Mouse (Mus musculus): Measurements from ENCODE around the gene Mboat7.
"Not testable (repeated sequence)": the region's sequence is repeated elsewhere in the genome, so short reads cannot be mapped to it uniquely, and the experiment has no call there.

The Mboat7 gene

DNA sequence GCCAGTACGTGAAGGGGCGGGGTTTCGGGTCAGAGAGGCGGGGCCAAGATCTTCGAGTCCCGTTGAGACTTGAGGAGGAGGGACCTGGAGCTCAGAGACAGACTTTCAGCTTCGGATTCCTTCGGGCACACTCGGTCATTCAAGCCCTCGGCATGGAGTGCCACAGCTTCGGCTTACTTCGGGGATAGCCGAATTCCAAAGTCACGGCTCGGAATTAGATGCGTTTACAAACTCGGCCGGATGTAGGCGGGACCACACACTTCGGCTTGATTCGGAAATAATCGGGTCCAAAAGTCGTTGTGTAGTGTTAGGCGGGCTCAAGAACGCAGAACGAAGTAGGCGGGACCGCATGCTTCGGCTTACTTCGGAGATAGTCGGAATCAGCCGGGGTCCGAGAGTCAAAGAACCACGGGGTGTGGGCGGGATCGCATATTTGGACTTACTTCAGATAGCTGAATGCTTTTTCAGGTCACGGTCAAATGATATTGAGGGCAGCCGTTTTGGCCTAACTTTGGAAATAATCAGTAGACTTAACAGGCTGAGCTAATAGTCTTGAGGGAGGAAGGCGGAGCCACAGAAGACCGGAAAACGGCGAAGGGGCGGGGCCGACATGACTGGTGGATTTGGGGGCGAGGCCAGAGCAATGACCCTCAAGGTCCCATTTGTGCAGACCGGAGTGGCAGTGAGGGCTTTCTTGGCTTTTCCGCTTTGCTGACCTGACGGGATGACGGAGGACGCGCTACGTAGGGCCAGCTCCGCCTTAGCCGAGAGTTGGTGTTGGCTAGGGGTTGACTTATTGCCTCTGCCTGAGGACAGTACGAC lies at the start of gene Mboat7:
TSS of gene Mboat7 (minus strand) at position 537 of the 822 bp plus-strand sequence.
- DNase-seq (ENCODE audit: low read depth, low spot score), result peak; percentile 97

DNA sequence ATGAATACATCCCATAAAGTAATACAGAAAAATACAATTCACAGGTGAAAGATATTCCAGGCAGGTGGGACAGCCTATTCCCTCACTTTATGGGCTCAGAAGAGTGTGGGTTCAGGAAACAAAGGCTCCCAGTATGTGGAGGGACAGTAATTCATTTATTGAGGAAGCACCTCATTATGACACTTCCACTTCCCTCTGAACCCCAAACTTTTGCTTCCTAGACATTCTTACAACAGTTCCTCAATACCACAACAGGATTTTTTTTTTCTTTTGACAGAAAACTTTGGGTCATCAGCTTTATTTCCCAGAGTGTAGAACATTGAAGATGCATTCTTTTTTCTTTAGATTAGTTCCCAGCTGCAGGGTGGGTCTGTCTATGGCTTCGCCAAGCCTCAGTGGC lies 39.4 kb upstream of the Mboat7 start:
- not testable (repeated sequence) for DNase-seq (ENCODE audit: low read depth, low spot score)

DNA sequence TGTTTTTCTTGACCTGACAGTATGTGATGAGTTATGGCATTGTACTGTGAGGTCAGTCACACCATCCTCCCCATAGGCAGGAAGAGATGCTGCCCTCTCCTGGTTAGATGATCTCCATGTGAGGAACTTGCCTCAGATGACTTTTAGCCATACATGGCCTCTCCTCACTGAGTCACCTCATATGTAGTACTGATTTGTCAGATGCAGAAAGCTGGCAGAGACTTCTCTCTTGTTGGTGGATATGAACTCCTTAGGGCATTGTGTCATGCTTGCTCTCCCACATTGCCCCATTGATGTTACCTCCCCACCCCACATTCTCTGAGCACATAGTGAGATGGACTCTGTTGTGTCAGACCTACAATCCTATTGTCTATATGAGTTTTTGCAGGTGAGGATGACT lies 32.1 kb upstream of the Mboat7 start:
- DNase-seq (ENCODE audit: low read depth, low spot score), result not testable (repeated sequence)

DNA sequence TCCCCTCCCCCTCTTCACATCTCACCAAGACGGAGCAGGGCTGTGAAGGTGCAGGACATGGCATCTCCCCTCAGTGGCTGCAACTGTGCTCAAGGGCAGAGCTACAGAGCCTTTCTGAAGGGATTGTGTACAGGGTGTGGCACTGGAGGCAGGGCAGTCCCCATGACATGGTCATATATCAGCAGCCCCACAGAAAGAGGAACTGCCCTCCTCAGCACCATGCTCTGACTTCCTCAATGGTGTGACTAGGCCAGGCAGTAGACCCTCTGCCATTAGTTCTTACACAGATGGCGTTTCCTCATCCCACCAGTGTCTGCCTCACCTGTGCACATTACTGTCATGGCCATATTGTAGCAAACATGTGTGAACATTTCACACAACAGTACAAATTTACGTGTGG lies 26.9 kb upstream of the Mboat7 start, which contains the start of gene Pirb:
TSS of gene Pirb (minus strand) at position 124 of the 400 bp plus-strand sequence.
- DNase-seq (ENCODE audit: low read depth, low spot score), result not testable (repeated sequence)

DNA sequence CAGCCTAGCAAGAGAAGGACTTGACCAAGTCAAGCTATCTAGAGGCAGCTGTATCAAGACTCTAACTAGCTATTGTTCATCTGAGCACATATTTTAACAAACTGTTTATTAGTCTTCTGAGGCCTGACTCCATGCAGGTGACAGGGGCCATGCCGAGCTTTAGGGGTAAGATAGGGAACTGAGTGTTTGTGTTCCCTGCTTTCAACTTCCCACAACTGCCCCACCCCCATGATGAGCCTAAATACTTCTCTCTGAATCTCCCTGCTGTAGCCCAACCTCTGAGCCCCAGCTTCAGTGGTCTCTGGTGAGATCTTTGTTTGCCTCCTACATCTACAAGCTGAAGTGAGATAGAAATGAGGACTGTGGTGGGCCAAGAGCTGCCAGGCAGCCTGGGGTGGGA lies 21.9 kb upstream of the Mboat7 start:
- no peak for DNase-seq (ENCODE audit: low read depth, low spot score)

- DNase-seq (ENCODE audit: low read depth, low spot score), result no peak
These were observed 19.1 kb upstream of the Mboat7 start for GRCm38 (mm10) chr7:3712264-3712942.

DNA sequence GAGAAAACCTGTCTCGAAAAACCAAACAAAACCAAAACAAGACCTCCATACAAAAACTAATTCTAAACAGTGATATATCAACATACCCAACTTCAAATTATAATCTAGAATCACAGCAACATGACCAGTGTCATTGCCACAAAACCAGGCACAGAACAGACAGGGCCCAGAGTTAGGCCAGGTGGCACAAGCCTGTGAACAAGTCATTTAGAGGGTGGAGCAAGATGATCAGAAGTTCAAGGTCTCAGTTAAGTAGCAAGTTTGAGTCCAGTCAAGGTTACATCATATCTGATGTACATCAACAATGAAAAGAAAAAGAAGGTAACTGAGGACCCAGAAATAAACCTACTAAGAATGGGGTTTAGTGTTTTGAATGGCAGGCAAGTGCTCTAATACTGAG lies 15.7 kb upstream of the Mboat7 start:
- DNase-seq (ENCODE audit: low read depth, low spot score), result no peak

DNA sequence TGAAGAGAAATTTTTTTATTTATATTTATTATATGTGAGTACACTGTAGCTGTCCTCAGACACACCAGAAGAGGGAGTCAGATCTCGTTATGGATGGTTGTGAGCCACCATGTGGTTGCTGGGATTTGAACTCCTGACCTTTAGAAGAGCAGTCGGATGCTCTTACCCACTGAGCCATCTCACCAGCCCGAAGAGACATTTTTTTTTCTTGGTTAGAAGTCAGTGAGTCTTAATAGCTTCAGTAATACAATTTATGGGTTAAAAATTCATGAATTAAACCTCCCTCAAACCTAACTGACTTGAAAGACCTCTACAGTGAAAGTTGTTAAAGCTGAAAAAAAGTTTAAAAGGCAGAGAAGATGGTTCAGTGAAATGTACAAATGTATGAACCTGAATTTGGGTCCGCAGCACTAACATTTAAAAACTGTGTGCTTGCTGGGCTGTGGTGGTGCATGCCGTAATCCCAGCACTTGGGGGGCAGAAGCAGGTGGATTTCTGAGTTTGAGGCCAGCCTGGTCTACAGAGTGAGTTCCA lies 15.2 kb upstream of the Mboat7 start:
- DNase-seq (ENCODE audit: low read depth, low spot score), result not testable (repeated sequence)

DNA sequence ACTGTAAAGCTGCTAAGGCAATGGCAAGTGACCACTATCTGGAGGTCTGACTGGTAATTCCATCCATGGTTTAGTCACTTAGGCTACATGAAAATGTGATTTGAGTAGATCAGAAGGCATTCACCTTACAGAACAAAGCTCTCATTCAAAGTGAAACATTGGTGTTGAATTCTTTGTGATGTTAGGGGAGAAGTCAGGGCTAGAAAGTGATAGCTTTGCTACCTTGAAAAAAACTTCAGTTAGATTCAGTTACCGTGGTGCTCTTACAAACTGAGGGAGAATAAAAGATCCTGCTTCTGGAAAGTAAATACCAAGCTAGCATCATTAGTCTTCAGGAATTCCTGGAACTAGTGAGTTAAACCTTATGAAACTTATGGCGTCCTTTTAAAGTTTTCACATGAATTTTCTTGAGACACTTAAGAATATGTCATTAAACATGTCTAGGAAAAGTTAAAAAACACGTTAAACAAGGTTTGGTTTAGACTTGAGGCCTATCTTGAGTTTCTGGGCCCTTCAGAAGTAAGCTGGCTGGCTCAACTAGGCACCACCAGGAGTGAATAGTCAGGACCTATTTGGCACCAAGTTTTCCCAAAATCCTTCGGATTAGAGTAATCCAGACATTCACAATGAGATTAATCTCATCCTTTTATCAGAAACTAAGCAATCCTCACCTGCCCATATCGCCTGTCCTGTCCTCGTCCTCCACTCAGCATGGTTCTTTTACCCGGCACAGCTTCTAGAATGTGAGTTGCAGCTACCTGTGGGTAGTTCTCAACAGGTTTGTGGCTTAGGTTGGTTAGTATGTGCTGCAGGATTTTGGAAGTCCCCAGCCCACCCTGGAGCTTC lies 14.5 kb upstream of the Mboat7 start:
- no peak for DNase-seq (ENCODE audit: low read depth, low spot score)

DNA sequence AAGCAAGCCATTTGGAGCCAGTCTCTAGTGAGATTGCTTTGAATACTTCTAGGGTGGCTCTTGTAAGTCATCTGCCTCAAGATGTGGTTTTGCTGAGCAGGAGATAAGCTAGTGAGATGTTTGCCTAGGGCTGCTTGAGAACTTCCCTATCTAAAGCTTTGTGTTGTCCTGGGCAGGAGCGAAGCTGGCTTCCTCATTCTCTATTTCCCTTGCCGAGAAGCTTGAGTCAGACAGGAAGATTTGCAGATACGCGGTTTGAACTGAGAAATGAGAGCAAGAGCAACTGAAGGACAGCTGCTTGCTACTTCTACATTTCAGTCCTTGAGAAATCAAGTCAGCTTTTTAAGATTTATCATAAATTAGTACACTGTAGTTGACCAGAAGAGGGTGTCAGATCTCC lies 13.7 kb upstream of the Mboat7 start:
- DNase-seq (ENCODE audit: low read depth, low spot score), result peak; percentile 33

DNA sequence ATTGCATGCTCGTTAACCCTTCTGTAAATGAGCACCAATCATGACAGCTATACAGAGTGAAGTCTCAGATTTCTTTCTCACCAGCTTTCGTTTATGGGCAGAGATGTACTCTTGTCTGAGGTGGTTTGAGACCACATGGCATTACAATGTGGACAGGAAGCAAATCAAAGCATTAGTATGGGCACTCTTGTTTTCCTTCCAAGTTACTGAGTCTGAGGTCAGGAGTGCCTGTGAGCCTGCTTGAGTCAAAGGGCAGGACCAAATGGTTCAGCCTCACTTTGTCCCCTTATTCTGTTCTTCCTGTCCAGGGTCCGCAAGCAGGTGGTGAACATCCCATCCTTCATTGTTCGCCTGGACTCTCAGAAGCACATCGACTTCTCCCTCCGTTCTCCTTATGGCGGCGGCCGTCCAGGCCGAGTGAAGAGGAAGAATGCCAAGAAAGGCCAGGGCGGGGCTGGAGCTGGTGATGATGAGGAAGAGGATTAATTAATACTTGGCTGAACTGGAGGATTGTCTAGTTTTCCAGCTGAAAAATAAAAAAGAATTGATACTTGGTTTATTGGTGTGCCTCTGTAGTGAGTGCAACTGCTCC lies 13.1 kb upstream of the Mboat7 start:
- no peak for DNase-seq (ENCODE audit: low read depth, low spot score)

- peak; percentile 17 for DNase-seq (ENCODE audit: low read depth, low spot score)
These were observed 12.6 kb upstream of the Mboat7 start for GRCm38 (mm10) chr7:3705911-3706310.

DNA sequence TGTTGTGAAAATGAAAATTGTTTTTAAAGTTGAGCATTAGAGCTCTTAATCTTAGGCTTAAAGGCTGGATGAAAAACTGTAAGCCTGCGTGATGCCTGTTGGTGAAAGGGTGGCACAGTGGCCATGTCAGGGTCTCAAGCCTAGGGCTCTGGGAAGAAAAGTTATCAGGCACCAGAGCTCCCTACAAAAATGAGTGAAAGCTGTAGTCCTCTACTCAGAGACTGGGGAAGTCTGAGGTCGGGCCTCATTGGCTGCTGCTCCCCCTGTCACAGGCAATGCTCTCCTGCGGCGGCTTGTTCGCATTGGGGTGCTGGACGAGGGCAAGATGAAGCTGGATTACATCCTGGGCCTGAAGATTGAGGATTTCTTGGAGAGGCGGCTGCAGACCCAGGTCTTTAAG lies 12.1 kb upstream of the Mboat7 start:
- DNase-seq (ENCODE audit: low read depth, low spot score), result not testable (repeated sequence)

GRCm38 (mm10) chr7:3704475-3704874 lies 11.2 kb upstream of the Mboat7 start:
- DNase-seq (ENCODE audit: low read depth, low spot score), result no peak

DNA sequence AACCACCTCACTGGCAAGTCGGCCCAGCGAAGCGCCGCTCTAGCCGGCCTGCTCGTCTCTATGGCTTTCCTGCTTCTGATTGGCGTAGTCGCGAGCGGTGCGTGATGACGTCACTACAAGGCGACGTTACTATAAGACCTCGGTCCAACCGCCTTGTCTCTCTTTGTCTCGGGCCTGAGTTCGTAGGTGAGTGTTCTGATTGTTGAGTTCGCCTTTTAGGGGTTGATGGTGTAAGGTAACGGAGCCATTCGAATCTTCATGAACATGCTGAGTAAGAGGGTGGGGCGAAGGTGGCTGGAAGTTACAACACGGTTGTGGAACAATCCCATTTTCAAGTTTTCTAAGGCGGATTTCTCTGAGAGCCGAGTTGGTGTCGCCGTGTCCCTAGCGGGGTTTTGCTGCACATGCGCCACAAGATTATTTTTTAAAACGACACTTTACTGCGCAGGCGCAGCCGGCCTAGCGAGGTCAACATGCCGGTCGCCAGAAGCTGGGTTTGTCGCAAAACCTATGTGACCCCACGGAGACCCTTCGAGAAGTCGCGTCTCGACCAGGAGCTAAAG lies 10.6 kb upstream of the Mboat7 start, which contains the start of gene Rps9:
TSS of gene Rps9 (plus strand) at position 115 of the 563 bp plus-strand sequence.
- peak; percentile 99 for DNase-seq (ENCODE audit: low read depth, low spot score)

GRCm38 (mm10) chr7:3703148-3703878 lies 10.0 kb upstream of the Mboat7 start:
- no peak for DNase-seq (ENCODE audit: low read depth, low spot score)

- no peak for DNase-seq (ENCODE audit: low read depth, low spot score)
These were observed 5.1 kb upstream of the Mboat7 start for GRCm38 (mm10) chr7:3698471-3698870.

DNA sequence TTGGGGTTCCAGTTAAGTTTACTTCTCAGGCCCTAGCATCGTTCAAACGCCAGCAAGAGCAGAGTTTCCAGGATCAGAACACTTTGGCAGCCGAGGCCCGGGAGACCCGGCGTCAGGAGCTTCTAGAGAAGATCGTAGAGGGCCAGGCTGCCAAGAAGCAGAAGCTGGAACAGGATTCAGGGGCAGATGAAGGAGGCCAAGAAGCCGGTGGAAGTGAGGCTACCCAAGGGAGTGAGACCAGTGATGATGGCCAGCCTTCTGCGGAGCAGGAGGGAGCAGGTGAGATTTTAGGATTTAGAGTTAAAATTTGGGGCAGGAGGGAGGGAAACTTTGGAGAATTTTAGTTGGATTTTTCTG lies 1.6 kb upstream of the Mboat7 start:
- not testable (repeated sequence) for DNase-seq (ENCODE audit: low read depth, low spot score)

DNA sequence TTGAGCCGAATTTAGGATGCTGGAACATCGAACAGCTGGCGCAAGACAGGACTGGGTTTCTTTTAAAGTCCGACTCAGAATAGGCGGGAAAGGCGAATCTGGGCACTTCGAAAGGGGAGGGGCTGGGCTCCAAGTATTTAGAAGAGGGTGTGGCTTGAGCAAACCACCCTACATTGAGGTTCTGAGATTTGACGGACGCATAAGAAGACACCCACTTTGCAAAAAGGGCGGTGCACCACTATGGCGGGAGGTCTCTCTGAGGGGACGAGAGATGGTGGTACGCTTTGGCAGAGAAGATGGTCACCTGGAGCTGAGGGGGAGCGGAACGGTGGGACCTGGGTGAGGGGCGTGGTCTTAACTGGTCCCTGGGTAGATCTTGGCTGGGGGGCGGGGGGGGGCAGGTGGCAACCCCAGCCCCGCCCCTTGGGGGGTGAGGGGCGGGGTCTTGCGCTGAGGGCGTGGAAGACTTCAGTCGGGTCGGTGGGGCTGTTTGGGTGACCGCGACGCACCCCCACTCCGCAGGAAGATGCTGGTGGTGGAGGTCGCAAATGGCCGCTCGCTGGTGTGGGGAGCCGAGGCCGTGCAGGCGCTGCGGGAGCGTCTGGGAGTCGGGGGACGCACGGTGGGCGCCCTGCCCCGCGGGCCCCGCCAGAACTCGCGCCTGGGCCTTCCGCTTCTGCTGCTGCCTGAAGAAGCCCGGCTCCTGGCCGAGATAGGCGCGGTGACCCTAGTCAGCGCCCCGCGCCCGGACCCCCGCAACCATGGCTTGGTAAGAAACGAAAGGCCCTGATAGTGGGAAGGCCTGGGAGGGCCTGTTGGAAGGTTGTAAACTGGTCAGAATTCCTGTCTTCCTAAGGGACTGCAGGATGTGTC lies 989 bp upstream of the Mboat7 start:
- peak; percentile 85 for DNase-seq (ENCODE audit: low read depth, low spot score)

- DNase-seq (ENCODE audit: low read depth, low spot score), result no peak
These were observed 419 bp upstream of the Mboat7 start for GRCm38 (mm10) chr7:3693809-3694075.

All from CD4-positive, CD25-positive, alpha-beta regulatory T cell, adult 2 months (primary cell).